Mouse (Mus musculus) C2C12 (cell line): ENCODE measurements around the gene Gjd2. TPM values are rescaled to one million over a fixed set of nuclear protein-coding genes. Genes with fewer than 3 reads are reported as not detected.

ENCODE experiments used
- H3K27me3 ChIP-seq: one replicate; pipeline ENCODE4 v1.6.1; 2011; ENCODE audit not compliant: control insufficient read depth, insufficient read depth, insufficient read length
- H3K36me3 ChIP-seq: one replicate; pipeline ENCODE4 v1.6.1; 2011; ENCODE audit not compliant: control insufficient read depth, insufficient read depth
- H3K4me3 ChIP-seq: one replicate; pipeline ENCODE4 v1.5.1; 2011; ENCODE audit warnings: mild to moderate bottlenecking, control low read depth; ENCODE audit not compliant: poor library complexity, insufficient read depth, severe bottlenecking
- H3K79me2 ChIP-seq: one replicate; pipeline ENCODE4 v1.6.1; 2011; ENCODE audit not compliant: control insufficient read depth, insufficient read depth
- H3K79me3 ChIP-seq: one replicate; pipeline ENCODE4 v1.6.1; 2011; ENCODE audit warnings: low read depth, control low read depth
- H3ac ChIP-seq: one replicate; pipeline ENCODE3; 2011; ENCODE audit warnings: low read depth; ENCODE audit not compliant: control insufficient read depth, insufficient read length
- CEBPB ChIP-seq: IDR thresholded peaks from one replicate; pipeline ENCODE4 v1.6.1; 2011; ENCODE audit warnings: low read depth, mild to moderate bottlenecking, control low read depth, moderate library complexity
- CTCF ChIP-seq: IDR thresholded peaks from one replicate; pipeline ENCODE4 v1.5.1; 2011; ENCODE audit not compliant: control insufficient read depth, insufficient read depth, insufficient read length
- FOSL1 ChIP-seq: IDR thresholded peaks from one replicate; pipeline ENCODE4 v1.8.0; 2011; ENCODE audit warnings: mild to moderate bottlenecking, low read length; ENCODE audit not compliant: poor library complexity, insufficient read depth, severe bottlenecking
- MAX ChIP-seq: IDR thresholded peaks from one replicate; pipeline ENCODE4 v1.6.1; 2011; ENCODE audit warnings: mild to moderate bottlenecking, control low read depth
- MYOD1 ChIP-seq: IDR thresholded peaks from one replicate; pipeline ENCODE4 v1.6.1; 2011; ENCODE audit warnings: low read depth; ENCODE audit not compliant: control insufficient read depth, insufficient read length
- MYOG ChIP-seq: IDR thresholded peaks from one replicate; pipeline ENCODE4 v1.6.1; 2011; ENCODE audit not compliant: control insufficient read depth, insufficient read length; ENCODE audit errors: extremely low read depth
- USF1 ChIP-seq: IDR thresholded peaks from one replicate; pipeline ENCODE4 v1.6.1; 2011; ENCODE audit warnings: low read depth, mild to moderate bottlenecking, control low read depth, moderate library complexity
- polyA plus RNA-seq: library from polyadenylated mRNA; unstranded; fragments of >200 nt; fragmentation: generic; extraction: Trizol; gene quantifications from one replicate; pipeline ENCODE4 v1.2.1, GENCODE M21; 2012; ENCODE audit warnings: missing spikeins

The Gjd2 gene
- polyA plus RNA-seq, 1 experiment = not detected

GRCm38 (mm10) chr2:113973950-113974349 lies 39.5 kb downstream of the Gjd2 start:
- H3ac ChIP-seq = no peak overlapping the region
- no peaks in the 10 kb centered on the region for H3K79me3 ChIP-seq
- H3K36me3 ChIP-seq = no peaks in the 10 kb centered on the region
- no peak overlapping the region for H3K4me3 ChIP-seq
- no peaks in the 10 kb centered on the region for H3K79me2 ChIP-seq
- TF ChIP-seq MYOG (no peak), FOSL1 (no peak), MAX (no peak), MYOD1 (no peak), CTCF (no peak), USF1 (no peak), CEBPB (no peak)
- H3K27me3 ChIP-seq = peaks cover 14% of the 10 kb centered on the region

- Histone ChIP-seq H3K27me3 (peaks cover 13% of the 10 kb centered on the region), H3K79me2 (no peaks in the 10 kb centered on the region), H3ac (no peak overlapping the region), H3K36me3 (no peaks in the 10 kb centered on the region), H3K4me3 (no peak overlapping the region), H3K79me3 (no peaks in the 10 kb centered on the region)
- TF ChIP-seq MAX = no peak
- no peak for TF ChIP-seq MYOD1
- no peak for TF ChIP-seq MYOG
- no peak for TF ChIP-seq CEBPB
- peak; percentile 15 for TF ChIP-seq CTCF
- no peak for TF ChIP-seq USF1
Observed at GRCm38 (mm10) chr2:113966421-113966820, 47.0 kb downstream of the Gjd2 start.

Other genes starting within 250 kb of the Gjd2 start
- gene Scg5, start 184.5 kb downstream of the Gjd2 start, polyA plus RNA-seq = 0.05 TPM
- 12.4 TPM for gene Arhgap11a, start 165.0 kb downstream of the Gjd2 start, polyA plus RNA-seq
- gene Actc1, start 39.9 kb upstream of the Gjd2 start, polyA plus RNA-seq = 8.0 TPM
- gene Aqr, start 173.4 kb upstream of the Gjd2 start, polyA plus RNA-seq = 15.2 TPM
- 1.7 TPM for gene Zfp770, start 187.8 kb upstream of the Gjd2 start, polyA plus RNA-seq